Mouse (Mus musculus): ENCODE measurements around the gene Olfr1224-ps1. TPM values are rescaled to one million over a fixed set of nuclear protein-coding genes. Genes with fewer than 3 reads are reported as not detected.
"Not testable (repeated sequence)": the region's sequence is repeated elsewhere in the genome, so short reads cannot be mapped to it uniquely, and the experiment has no call there.

The Olfr1224-ps1 gene
- polyA plus RNA-seq (2014; fragmentation: Nextera tagmentation; extraction: Ambion mirVana), result not detected in 2 replicates

DNA sequence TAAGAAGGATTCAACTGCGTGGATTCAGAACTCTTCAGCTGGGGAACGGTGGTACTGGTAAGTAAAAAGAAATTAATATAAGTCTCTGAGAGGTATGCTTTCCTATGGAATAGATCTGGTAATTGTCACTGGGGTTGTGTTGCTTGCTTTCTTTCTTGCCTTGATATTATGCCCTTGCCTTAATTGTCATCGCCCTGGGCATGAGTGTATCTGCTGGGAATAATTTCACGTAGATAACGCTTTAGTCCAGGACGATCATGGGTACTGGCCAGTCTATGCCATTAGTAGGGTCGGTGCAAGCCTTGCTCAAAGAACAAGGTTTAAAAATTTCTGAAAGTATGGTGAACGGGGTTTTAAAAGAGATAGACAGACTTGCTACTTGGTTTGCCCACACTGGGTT lies at the start of gene Olfr1224-ps1:
Gene Olfr1224-ps1, minus strand, starts transcription at position 101 of the 400 bp plus-strand sequence.
- not testable (repeated sequence) for H3K4me2 ChIP-seq (ENCODE audit: low read depth, low read length, severe bottlenecking); H3K27me3 ChIP-seq (ENCODE audit: control insufficient read depth, insufficient read depth, low read length); H3K4me3 ChIP-seq (ENCODE audit: low read depth, low read length); DNase-seq (ENCODE audit: low spot score); H3K27ac ChIP-seq (ENCODE audit: low read depth, low read length); H3K9ac ChIP-seq (ENCODE audit: low read length); H3K4me1 ChIP-seq (replicated peaks; ENCODE audit: control insufficient read depth, insufficient read depth, low read length); ATAC-seq (replicated peaks; ENCODE audit: low FRiP score); H3K9me3 ChIP-seq (ENCODE audit: control insufficient read depth, low read length); H3K36me3 ChIP-seq (ENCODE audit: control insufficient read depth, insufficient read depth, low read length)
- WGBS, result 90% methylated on average over 8 of the region's 8 CpGs

DNA sequence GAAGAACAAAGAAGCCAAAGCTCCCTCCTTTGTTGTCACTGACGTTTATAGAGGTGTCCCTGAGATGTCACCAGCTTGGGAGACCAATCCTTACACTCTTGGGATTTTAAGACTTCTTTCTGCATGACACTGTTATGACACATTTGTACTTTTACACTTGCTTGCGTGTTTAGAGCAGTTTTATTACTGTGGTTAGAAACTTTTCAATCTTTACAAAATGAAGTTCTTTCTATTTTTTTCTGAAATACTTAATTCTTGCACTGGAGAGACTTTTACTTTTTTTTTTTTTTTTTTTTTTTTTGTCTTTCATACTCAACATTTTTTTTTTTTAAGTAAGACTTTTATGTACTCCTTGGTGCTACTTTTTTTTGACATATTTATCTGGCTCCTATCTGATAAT lies 36.1 kb upstream of the Olfr1224-ps1 start, which contains the start of gene Olfr1226:
Gene Olfr1226, minus strand, starts transcription at position 101 of the 400 bp plus-strand sequence.
- H3K4me1 ChIP-seq (replicated peaks; ENCODE audit: control insufficient read depth, insufficient read depth, low read length), result no peaks in the 10 kb centered on the region
- no peak within 1 kb of the TSS for H3K9ac ChIP-seq (ENCODE audit: low read length)
- ATAC-seq (replicated peaks; ENCODE audit: low FRiP score), result no peak
- H3K4me2 ChIP-seq (ENCODE audit: low read depth, low read length, severe bottlenecking), result no peak within 1 kb of the TSS
- no peak for DNase-seq (ENCODE audit: low spot score)
- WGBS, result 68% methylated on average over 2 of the region's 2 CpGs
- H3K27ac ChIP-seq (ENCODE audit: low read depth, low read length), result no peak within 1 kb of the TSS
- no peaks in the 10 kb centered on the region for H3K9me3 ChIP-seq (ENCODE audit: control insufficient read depth, low read length)
- no peak within 1 kb of the TSS for H3K4me3 ChIP-seq (ENCODE audit: low read depth, low read length)
- no peaks in the 10 kb centered on the region for H3K27me3 ChIP-seq (ENCODE audit: control insufficient read depth, insufficient read depth, low read length)
- no peaks in the 10 kb centered on the region for H3K36me3 ChIP-seq (ENCODE audit: control insufficient read depth, insufficient read depth, low read length)

DNA sequence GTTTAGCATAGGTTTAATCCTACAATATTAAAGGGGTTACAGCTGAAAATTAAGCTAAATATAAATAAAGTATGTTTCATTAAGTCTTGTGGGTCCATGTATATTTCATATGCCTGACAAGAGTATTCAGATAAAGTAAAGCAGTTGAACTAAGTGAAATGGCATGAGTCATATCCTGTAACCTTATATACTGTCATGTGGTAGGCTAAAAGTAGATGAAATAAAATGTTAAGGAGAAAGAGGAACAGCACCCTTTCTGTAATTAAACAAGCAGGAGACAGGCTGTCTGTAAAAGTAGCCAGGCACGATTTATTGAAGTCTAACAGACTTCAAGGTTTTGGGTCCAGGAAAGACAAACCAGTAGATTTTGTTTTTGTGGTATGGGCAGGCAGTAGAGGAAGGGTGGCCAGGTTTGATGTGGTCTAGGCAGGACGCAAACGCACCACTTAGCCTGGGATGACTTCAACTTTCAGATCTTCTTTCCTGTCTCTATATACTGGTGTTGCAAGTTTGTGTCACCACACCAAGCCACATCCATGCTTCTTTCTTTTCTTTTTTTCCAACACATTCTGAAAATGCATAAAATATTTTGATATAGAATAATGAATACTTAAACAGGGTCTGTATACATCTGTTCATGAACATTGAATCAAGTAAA lies 32.6 kb upstream of the Olfr1224-ps1 start:
- 89% methylated on average over 3 of the region's 3 CpGs for WGBS
- Histone ChIP-seq H3K9ac (ENCODE audit: low read length) (no peak overlapping the region), H3K4me1 (replicated peaks; ENCODE audit: control insufficient read depth, insufficient read depth, low read length) (no peaks in the 10 kb centered on the region), H3K36me3 (ENCODE audit: control insufficient read depth, insufficient read depth, low read length) (no peaks in the 10 kb centered on the region), H3K27me3 (ENCODE audit: control insufficient read depth, insufficient read depth, low read length) (no peaks in the 10 kb centered on the region), H3K27ac (ENCODE audit: low read depth, low read length) (no peak overlapping the region), H3K4me2 (ENCODE audit: low read depth, low read length, severe bottlenecking) (no peak overlapping the region), H3K4me3 (ENCODE audit: low read depth, low read length) (no peak overlapping the region), H3K9me3 (ENCODE audit: control insufficient read depth, low read length) (no peaks in the 10 kb centered on the region)
- no peak for ATAC-seq (replicated peaks; ENCODE audit: low FRiP score)
- no peak for DNase-seq (ENCODE audit: low spot score)

DNA sequence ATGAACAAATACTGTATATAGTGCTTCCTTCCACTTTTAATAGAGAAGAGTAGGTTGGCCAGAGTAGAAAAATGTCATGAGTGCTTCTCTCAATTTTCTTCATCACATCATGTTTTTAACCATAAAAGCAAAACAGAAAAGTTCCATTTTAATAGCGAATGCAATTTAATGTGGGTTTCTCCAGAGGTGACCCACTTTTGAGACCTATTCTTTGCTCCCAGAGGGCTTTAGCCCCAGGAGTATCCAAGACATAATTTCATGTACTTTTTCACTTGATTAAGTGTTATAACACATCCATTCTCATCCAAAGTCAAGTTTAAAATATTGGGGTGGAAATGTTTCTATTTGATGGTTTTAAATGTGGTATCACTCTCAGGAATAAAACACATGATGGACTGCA lies 10.7 kb upstream of the Olfr1224-ps1 start, which contains the start of gene Olfr1225:
Gene Olfr1225, minus strand, starts transcription at position 101 of the 400 bp plus-strand sequence.
- WGBS, result 93% methylated on average over 1 of the region's 1 CpGs
- no peak within 1 kb of the TSS for H3K9ac ChIP-seq (ENCODE audit: low read length)

DNA sequence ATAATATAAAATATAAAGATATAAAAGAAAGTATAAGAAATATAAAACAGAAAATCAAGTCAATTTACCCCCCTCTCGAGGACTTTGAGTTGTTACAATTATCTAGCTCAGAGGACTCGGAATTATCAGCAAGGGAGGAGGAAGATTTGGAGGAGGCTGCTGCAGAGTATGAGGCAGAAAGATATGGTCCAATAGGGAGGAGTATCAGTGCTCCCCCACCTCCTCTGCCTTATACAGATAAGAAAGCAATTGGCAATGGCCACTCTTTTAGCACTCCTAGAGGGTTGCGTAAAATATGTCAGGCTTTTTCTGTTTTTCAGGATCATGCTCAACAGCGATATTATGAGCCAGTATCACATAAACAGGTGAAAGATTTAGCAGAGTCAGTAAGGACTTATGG lies 820 bp upstream of the Olfr1224-ps1 start:
- H3K4me3 ChIP-seq (ENCODE audit: low read depth, low read length); H3K27me3 ChIP-seq (ENCODE audit: control insufficient read depth, insufficient read depth, low read length); H3K9me3 ChIP-seq (ENCODE audit: control insufficient read depth, low read length); H3K9ac ChIP-seq (ENCODE audit: low read length); ATAC-seq (replicated peaks; ENCODE audit: low FRiP score); H3K4me2 ChIP-seq (ENCODE audit: low read depth, low read length, severe bottlenecking); H3K36me3 ChIP-seq (ENCODE audit: control insufficient read depth, insufficient read depth, low read length); DNase-seq (ENCODE audit: low spot score); H3K4me1 ChIP-seq (replicated peaks; ENCODE audit: control insufficient read depth, insufficient read depth, low read length); H3K27ac ChIP-seq (ENCODE audit: low read depth, low read length): not testable (repeated sequence)
- 91% methylated on average over 4 of the region's 4 CpGs for WGBS

More for the DNA sequence above, 10.7 kb upstream of the Olfr1224-ps1 start, which contains the start of gene Olfr1225:
- DNase-seq (ENCODE audit: low spot score), result no peak
- no peak within 1 kb of the TSS for H3K27ac ChIP-seq (ENCODE audit: low read depth, low read length)
- no peaks in the 10 kb centered on the region for H3K36me3 ChIP-seq (ENCODE audit: control insufficient read depth, insufficient read depth, low read length)
- H3K4me1 ChIP-seq (replicated peaks; ENCODE audit: control insufficient read depth, insufficient read depth, low read length), result no peaks in the 10 kb centered on the region
- ATAC-seq (replicated peaks; ENCODE audit: low FRiP score), result no peak
- no peaks in the 10 kb centered on the region for H3K27me3 ChIP-seq (ENCODE audit: control insufficient read depth, insufficient read depth, low read length)
- H3K9me3 ChIP-seq (ENCODE audit: control insufficient read depth, low read length), result no peaks in the 10 kb centered on the region
- no peak within 1 kb of the TSS for H3K4me2 ChIP-seq (ENCODE audit: low read depth, low read length, severe bottlenecking)
- H3K4me3 ChIP-seq (ENCODE audit: low read depth, low read length), result no peak within 1 kb of the TSS

DNA sequence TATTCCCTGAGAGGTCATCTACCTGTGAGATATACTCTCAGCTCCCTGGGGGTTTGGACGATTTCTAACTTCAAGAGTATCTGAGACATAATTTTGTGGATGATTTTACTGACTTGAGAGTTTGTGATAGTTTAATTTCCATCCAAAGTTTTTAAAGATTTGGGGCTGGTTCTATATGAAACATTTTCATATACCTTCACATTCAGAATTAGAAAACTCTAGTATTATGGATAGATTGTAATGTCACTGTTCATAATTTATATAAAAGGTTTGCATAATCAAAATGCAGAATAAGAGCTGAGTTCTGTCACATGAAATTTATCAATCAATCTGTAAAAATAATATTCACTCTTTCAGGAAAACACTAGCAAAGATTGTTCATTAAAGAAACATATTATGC lies 12.4 kb downstream of the Olfr1224-ps1 start, which contains the start of gene Olfr1223:
Gene Olfr1223, minus strand, starts transcription at position 101 of the 400 bp plus-strand sequence.
- DNase-seq (ENCODE audit: low spot score) (no peak), ATAC-seq (replicated peaks; ENCODE audit: low FRiP score) (no peak)
- no peaks in the 10 kb centered on the region for H3K27me3 ChIP-seq (ENCODE audit: control insufficient read depth, insufficient read depth, low read length)
- no peak within 1 kb of the TSS for H3K9ac ChIP-seq (ENCODE audit: low read length)
- no peaks in the 10 kb centered on the region for H3K36me3 ChIP-seq (ENCODE audit: control insufficient read depth, insufficient read depth, low read length)
- no peak within 1 kb of the TSS for H3K4me2 ChIP-seq (ENCODE audit: low read depth, low read length, severe bottlenecking)
- WGBS, result 68% methylated on average over 1 of the region's 1 CpGs
- no peak within 1 kb of the TSS for H3K4me3 ChIP-seq (ENCODE audit: low read depth, low read length)
- no peak within 1 kb of the TSS for H3K27ac ChIP-seq (ENCODE audit: low read depth, low read length)
- no peaks in the 10 kb centered on the region for H3K4me1 ChIP-seq (replicated peaks; ENCODE audit: control insufficient read depth, insufficient read depth, low read length)
- H3K9me3 ChIP-seq (ENCODE audit: control insufficient read depth, low read length), result no peaks in the 10 kb centered on the region

DNA sequence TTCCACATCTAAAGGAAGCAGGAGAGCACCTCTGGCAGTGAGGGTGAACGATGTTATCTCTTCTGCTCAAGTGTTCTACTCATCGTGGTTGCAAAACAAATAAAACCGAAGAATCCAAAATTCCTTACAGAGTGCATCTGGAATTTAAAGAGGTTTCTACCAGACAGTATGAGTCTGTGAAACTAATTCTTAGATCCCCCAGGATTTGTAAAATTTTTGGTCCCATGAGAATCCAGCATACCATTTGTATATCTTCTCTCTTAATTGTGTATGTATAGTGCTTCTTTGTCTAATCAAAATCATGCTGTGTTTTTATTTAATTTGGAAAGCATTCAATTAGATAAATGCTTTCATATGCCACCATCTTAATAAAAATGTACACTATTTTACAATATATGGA lies 30.9 kb downstream of the Olfr1224-ps1 start, which contains the start of gene Olfr1222:
Gene Olfr1222, minus strand, starts transcription at position 101 of the 400 bp plus-strand sequence.
- no peak within 1 kb of the TSS for H3K4me3 ChIP-seq (ENCODE audit: low read depth, low read length)
- H3K4me2 ChIP-seq (ENCODE audit: low read depth, low read length, severe bottlenecking), result no peak within 1 kb of the TSS
- ATAC-seq (replicated peaks; ENCODE audit: low FRiP score), result no peak
- no peaks in the 10 kb centered on the region for H3K9me3 ChIP-seq (ENCODE audit: control insufficient read depth, low read length)
- H3K9ac ChIP-seq (ENCODE audit: low read length), result no peak within 1 kb of the TSS
- WGBS, result 83% methylated on average over 3 of the region's 3 CpGs
- H3K36me3 ChIP-seq (ENCODE audit: control insufficient read depth, insufficient read depth, low read length), result no peaks in the 10 kb centered on the region
- no peak for DNase-seq (ENCODE audit: low spot score)
- H3K27ac ChIP-seq (ENCODE audit: low read depth, low read length), result no peak within 1 kb of the TSS
- no peaks in the 10 kb centered on the region for H3K27me3 ChIP-seq (ENCODE audit: control insufficient read depth, insufficient read depth, low read length)
- no peaks in the 10 kb centered on the region for H3K4me1 ChIP-seq (replicated peaks; ENCODE audit: control insufficient read depth, insufficient read depth, low read length)

DNA sequence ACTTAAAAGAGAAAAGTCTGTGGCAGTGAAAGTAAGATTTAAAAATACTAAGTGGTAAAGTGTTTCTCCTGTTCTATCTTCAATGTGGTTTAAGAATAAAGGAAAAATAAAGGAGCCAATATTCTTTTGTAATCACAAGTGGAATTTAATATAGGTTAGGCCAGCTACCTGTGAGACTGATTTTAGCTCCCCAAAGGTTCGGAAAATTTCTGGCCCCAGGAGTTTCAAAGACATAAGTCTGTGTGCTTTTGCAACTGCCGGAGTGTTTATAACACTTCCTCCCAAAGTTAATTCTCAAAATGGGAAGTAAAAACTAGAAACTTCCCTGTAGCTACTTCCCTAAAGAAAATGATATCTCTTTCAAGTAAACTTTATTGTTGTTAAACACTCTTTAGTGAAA lies 46.7 kb downstream of the Olfr1224-ps1 start, which contains the start of gene Olfr1221:
Gene Olfr1221, minus strand, starts transcription at position 101 of the 400 bp plus-strand sequence.
- no peak within 1 kb of the TSS for H3K27ac ChIP-seq (ENCODE audit: low read depth, low read length)
- H3K4me2 ChIP-seq (ENCODE audit: low read depth, low read length, severe bottlenecking), result no peak within 1 kb of the TSS
- ATAC-seq (replicated peaks; ENCODE audit: low FRiP score) (no peak), DNase-seq (ENCODE audit: low spot score) (no peak)
- WGBS, result 89% methylated on average over 2 of the region's 2 CpGs
- no peaks in the 10 kb centered on the region for H3K4me1 ChIP-seq (replicated peaks; ENCODE audit: control insufficient read depth, insufficient read depth, low read length)
- no peak within 1 kb of the TSS for H3K4me3 ChIP-seq (ENCODE audit: low read depth, low read length)
- no peak within 1 kb of the TSS for H3K9ac ChIP-seq (ENCODE audit: low read length)
- H3K36me3 ChIP-seq (ENCODE audit: control insufficient read depth, insufficient read depth, low read length), result no peaks in the 10 kb centered on the region
- no peaks in the 10 kb centered on the region for H3K9me3 ChIP-seq (ENCODE audit: control insufficient read depth, low read length)
- H3K27me3 ChIP-seq (ENCODE audit: control insufficient read depth, insufficient read depth, low read length), result no peaks in the 10 kb centered on the region

DNA sequence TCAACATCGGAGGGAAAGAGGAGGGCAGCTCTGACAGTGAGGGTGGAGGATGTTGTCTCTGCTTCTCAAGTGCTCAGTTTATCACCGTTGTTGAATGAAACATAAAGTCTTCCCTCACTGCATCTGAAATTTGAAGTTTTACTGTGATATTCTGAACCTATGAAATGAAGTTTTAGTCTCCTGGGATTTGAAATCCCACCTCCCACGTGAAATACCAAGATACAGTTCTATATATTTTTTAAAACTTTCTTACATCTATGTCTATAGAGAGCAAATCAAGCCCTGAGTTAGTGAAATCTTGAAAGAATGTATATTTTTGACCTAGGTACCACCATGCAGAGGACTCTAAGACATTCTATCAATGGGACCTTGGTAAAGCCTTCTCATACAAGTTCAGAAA lies 57.2 kb downstream of the Olfr1224-ps1 start, which contains the start of gene Olfr1220:
Gene Olfr1220, minus strand, starts transcription at position 101 of the 400 bp plus-strand sequence.
- no peaks in the 10 kb centered on the region for H3K36me3 ChIP-seq (ENCODE audit: control insufficient read depth, insufficient read depth, low read length)
- no peaks in the 10 kb centered on the region for H3K4me1 ChIP-seq (replicated peaks; ENCODE audit: control insufficient read depth, insufficient read depth, low read length)
- no peak within 1 kb of the TSS for H3K27ac ChIP-seq (ENCODE audit: low read depth, low read length)
- H3K9me3 ChIP-seq (ENCODE audit: control insufficient read depth, low read length), result no peaks in the 10 kb centered on the region
- DNase-seq (ENCODE audit: low spot score) (no peak), ATAC-seq (replicated peaks; ENCODE audit: low FRiP score) (no peak)
- WGBS, result 86% methylated on average over 3 of the region's 3 CpGs
- no peak within 1 kb of the TSS for H3K4me3 ChIP-seq (ENCODE audit: low read depth, low read length)
- no peaks in the 10 kb centered on the region for H3K27me3 ChIP-seq (ENCODE audit: control insufficient read depth, insufficient read depth, low read length)
- no peak within 1 kb of the TSS for H3K4me2 ChIP-seq (ENCODE audit: low read depth, low read length, severe bottlenecking)
- H3K9ac ChIP-seq (ENCODE audit: low read length), result no peak within 1 kb of the TSS

All from forebrain, embryonic 11.5 days (tissue).